Mouse (Mus musculus): ENCODE results near the gene Gpam.

GRCm38 (mm10) chr19:55063272-55063671 lies 63.8 kb downstream of the Gpam start:
- TF ChIP-seq GATA1 (IDR thresholded peaks at IDR 0.05; ENCODE audit: borderline replicate concordance, low read length): no peak
- no peak for TF ChIP-seq FLI1 (IDR thresholded peaks at IDR 0.05; ENCODE audit: low read length)

Data from megakaryocyte, embryonic 14.5 days (primary cell).